Mouse (Mus musculus): ENCODE results near the gene Gm20388. TPM values are rescaled to one million over a fixed set of nuclear protein-coding genes. Genes with fewer than 3 reads are reported as not detected.
"Not testable (repeated sequence)": the region's sequence is repeated elsewhere in the genome, so short reads cannot be mapped to it uniquely, and the experiment has no call there.

Gm20388 gene
- polyA plus RNA-seq, 1 experiment from 2014 or later: not detected

DNA sequence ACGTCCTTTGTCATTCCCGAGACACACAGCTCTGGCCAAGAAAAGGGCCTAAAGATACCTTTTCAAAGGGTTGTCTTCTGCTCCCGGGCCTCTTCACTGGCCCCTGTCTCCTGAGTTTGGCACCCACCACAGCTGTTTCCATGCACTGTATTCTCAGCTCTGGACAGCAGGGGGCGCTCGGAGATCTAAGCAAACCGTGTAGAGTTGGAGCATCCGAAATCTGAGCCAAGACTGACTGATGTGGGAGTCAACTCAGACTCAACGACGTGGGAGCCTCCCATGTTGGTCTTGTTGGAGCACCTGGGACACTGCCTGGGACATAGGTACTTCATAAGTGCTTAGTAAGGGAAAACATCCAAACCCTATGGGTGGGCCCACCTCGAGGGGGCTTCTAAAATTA, 767.8 kb downstream of the Gm20388 start:
- H3K27me3 ChIP-seq (ENCODE audit: control insufficient read depth, insufficient read depth, low read length): peaks cover 11% of the 10 kb centered on the region
- no peak overlapping the region for H3K9ac ChIP-seq (ENCODE audit: low read length)
- no peak for ATAC-seq (ENCODE audit: insufficient number of reproducible peaks, insufficient read depth, low FRiP score, low read depth)
- no peaks in the 10 kb centered on the region for H3K9me3 ChIP-seq (ENCODE audit: control insufficient read depth, low read length)
- WGBS: 11% methylated on average over 10 of the region's 10 CpGs
- no peak overlapping the region for H3K4me2 ChIP-seq (ENCODE audit: low read length)
- H3K36me3 ChIP-seq (ENCODE audit: control insufficient read depth, insufficient read depth, low read length): peaks cover 26% of the 10 kb centered on the region
- no peak overlapping the region for H3K4me3 ChIP-seq (ENCODE audit: control insufficient read depth in 1 of 2, insufficient read depth in 1 of 2, low read depth in 1 of 2, low read length in 2 of 2)
- H3K4me1 ChIP-seq (ENCODE audit: control insufficient read depth in 2 of 2, insufficient read depth in 2 of 2, low read length in 2 of 2): no peaks in the 10 kb centered on the region
- no peak overlapping the region for H3K27ac ChIP-seq (replicated peaks in 1 of 2; ENCODE audit: control insufficient read depth in 1 of 2, insufficient read depth in 1 of 2, low read depth in 2 of 2, low read length in 2 of 2)

DNA sequence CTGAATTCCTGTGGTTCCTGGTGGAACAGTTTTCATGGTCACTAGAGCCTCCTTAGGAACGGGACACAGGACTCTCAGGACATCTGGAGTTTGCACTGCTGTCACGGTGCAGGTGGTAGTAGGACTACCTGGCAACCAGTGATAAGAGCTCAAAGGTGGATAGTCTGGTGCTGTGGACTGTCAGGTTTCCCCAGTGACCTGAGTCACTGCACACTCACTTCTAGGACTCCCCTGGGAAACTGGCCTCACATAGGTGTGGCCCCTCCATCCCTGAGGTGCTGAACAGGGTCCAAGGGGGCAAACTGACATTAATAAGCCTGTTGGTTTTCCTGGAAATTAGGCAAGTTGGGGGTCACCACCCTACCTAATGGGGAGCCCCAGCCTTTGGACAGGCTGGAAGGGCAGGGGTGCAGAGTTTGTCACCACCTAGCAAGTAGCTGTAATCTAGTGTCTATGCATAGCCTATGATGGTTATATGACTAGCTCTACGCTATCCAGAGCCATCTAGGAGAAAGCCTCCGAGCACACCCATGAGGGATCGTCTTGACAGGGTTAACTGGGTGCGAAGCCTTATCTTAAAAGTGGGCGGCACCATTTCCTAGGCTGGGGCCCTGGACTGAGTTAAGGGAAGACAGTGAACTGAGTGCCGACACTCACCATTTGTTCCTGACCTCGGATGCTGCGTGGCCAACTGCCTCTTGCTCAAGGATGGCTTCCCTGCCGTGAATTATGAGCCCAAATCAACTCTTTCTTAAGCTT, 769.2 kb downstream of the Gm20388 start:
- ATAC-seq (ENCODE audit: insufficient number of reproducible peaks, insufficient read depth, low FRiP score, low read depth): no peak
- WGBS: 27% methylated on average over 11 of the region's 11 CpGs
- Histone ChIP-seq H3K4me3 (ENCODE audit: control insufficient read depth in 1 of 2, insufficient read depth in 1 of 2, low read depth in 1 of 2, low read length in 2 of 2) (no peak overlapping the region), H3K4me2 (ENCODE audit: low read length) (no peak overlapping the region), H3K36me3 (ENCODE audit: control insufficient read depth, insufficient read depth, low read length) (peaks cover 17% of the 10 kb centered on the region), H3K9ac (ENCODE audit: low read length) (peak overlapping the region; percentile 54; the same call in 1 of the 2 replicates), H3K27me3 (ENCODE audit: control insufficient read depth, insufficient read depth, low read length) (peaks cover 11% of the 10 kb centered on the region), H3K9me3 (ENCODE audit: control insufficient read depth, low read length) (no peaks in the 10 kb centered on the region), H3K27ac (replicated peaks in 1 of 2; ENCODE audit: control insufficient read depth in 1 of 2, insufficient read depth in 1 of 2, low read depth in 2 of 2, low read length in 2 of 2) (no peak overlapping the region), H3K4me1 (ENCODE audit: control insufficient read depth in 2 of 2, insufficient read depth in 2 of 2, low read length in 2 of 2) (no peaks in the 10 kb centered on the region)

DNA sequence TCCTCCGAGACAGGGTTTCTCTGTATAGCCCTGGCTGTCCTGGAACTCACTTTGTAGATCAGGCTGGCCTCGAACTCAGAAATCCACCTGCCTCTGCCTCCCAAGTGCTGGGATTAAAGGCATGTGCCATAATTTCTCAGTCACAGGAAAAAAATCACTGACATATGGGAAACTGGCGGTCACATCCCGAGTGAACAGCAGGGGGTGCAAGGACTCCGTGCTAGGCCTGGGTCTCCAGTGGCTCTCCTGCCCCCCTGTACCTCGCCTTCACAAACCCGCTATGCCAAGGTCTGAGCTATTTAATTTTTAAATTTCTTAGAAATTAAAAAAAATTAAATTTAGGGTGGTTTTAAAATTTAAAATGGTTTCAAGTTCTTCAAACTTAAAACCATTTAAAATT, 769.8 kb downstream of the Gm20388 start:
- peaks cover 16% of the 10 kb centered on the region for H3K36me3 ChIP-seq (ENCODE audit: control insufficient read depth, insufficient read depth, low read length)
- H3K27ac ChIP-seq (replicated peaks in 1 of 2; ENCODE audit: control insufficient read depth in 1 of 2, insufficient read depth in 1 of 2, low read depth in 2 of 2, low read length in 2 of 2); H3K9ac ChIP-seq (ENCODE audit: low read length); H3K4me2 ChIP-seq (ENCODE audit: low read length); H3K9me3 ChIP-seq (ENCODE audit: control insufficient read depth, low read length); H3K4me1 ChIP-seq (ENCODE audit: control insufficient read depth in 2 of 2, insufficient read depth in 2 of 2, low read length in 2 of 2); H3K4me3 ChIP-seq (ENCODE audit: control insufficient read depth in 1 of 2, insufficient read depth in 1 of 2, low read depth in 1 of 2, low read length in 2 of 2); ATAC-seq (ENCODE audit: insufficient number of reproducible peaks, insufficient read depth, low FRiP score, low read depth): not testable (repeated sequence)
- H3K27me3 ChIP-seq (ENCODE audit: control insufficient read depth, insufficient read depth, low read length): peaks cover 11% of the 10 kb centered on the region
- 49% methylated on average over 7 of the region's 7 CpGs for WGBS

DNA sequence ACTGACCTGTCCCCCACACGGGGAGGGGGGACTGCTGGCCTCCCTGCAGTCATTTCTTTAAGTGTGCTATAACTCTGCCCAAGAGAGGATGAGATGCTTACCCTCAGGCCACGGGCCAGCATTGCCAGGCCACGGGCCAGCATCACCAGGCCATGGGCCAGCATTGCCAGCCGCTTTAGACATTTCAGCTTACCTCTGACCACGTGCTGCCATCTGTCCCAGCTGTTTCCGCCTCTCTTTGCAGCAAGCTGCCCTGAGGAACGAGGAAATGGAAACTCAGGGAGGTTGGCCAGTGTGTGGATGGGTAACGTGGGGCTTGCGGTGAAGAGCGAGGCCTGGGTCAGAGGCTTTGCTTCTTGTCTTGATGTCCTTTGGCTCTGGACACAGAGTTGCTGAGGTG, 770.5 kb downstream of the Gm20388 start:
- no peak overlapping the region for H3K9ac ChIP-seq (ENCODE audit: low read length)

DNA sequence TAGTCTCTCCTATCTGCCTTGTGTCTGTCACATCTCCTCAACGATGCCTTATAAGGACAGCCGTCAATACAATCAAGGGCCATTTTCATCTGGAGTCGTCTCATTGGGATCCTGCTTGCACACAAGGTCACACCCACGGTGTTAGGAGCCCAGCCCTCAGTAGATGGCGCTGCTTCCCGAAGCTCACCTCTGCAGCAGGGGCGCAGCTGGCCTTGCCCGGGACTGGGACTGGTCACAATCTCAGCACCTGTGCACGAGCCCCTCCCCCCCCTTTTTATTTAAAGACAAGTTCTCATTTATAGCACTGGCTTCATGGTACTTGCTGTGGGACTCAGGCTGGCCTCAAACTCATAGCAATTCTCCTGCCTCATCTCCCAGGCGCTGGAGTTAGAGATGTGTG, 773.0 kb downstream of the Gm20388 start:
- Histone ChIP-seq H3K36me3 (ENCODE audit: control insufficient read depth, insufficient read depth, low read length) (no peaks in the 10 kb centered on the region), H3K9ac (ENCODE audit: low read length) (no peak overlapping the region), H3K4me2 (ENCODE audit: low read length) (no peak overlapping the region), H3K27me3 (ENCODE audit: control insufficient read depth, insufficient read depth, low read length) (peaks cover 11% of the 10 kb centered on the region), H3K4me3 (ENCODE audit: control insufficient read depth in 1 of 2, insufficient read depth in 1 of 2, low read depth in 1 of 2, low read length in 2 of 2) (no peak overlapping the region), H3K9me3 (ENCODE audit: control insufficient read depth, low read length) (no peaks in the 10 kb centered on the region), H3K4me1 (ENCODE audit: control insufficient read depth in 2 of 2, insufficient read depth in 2 of 2, low read length in 2 of 2) (no peaks in the 10 kb centered on the region), H3K27ac (replicated peaks in 1 of 2; ENCODE audit: control insufficient read depth in 1 of 2, insufficient read depth in 1 of 2, low read depth in 2 of 2, low read length in 2 of 2) (no peak overlapping the region)
- 13% methylated on average over 10 of the region's 10 CpGs for WGBS
- ATAC-seq (ENCODE audit: insufficient number of reproducible peaks, insufficient read depth, low FRiP score, low read depth): no peak

More for the DNA sequence above, 770.5 kb downstream of the Gm20388 start:
- no peaks in the 10 kb centered on the region for H3K9me3 ChIP-seq (ENCODE audit: control insufficient read depth, low read length)
- 76% methylated on average over 10 of the region's 10 CpGs for WGBS
- H3K4me2 ChIP-seq (ENCODE audit: low read length): no peak overlapping the region
- no peak overlapping the region for H3K27ac ChIP-seq (replicated peaks in 1 of 2; ENCODE audit: control insufficient read depth in 1 of 2, insufficient read depth in 1 of 2, low read depth in 2 of 2, low read length in 2 of 2)
- ATAC-seq (ENCODE audit: insufficient number of reproducible peaks, insufficient read depth, low FRiP score, low read depth): no peak
- H3K36me3 ChIP-seq (ENCODE audit: control insufficient read depth, insufficient read depth, low read length): peaks cover 9% of the 10 kb centered on the region
- H3K27me3 ChIP-seq (ENCODE audit: control insufficient read depth, insufficient read depth, low read length): peaks cover 11% of the 10 kb centered on the region
- H3K4me1 ChIP-seq (ENCODE audit: control insufficient read depth in 2 of 2, insufficient read depth in 2 of 2, low read length in 2 of 2): no peaks in the 10 kb centered on the region
- H3K4me3 ChIP-seq (ENCODE audit: control insufficient read depth in 1 of 2, insufficient read depth in 1 of 2, low read depth in 1 of 2, low read length in 2 of 2): no peak overlapping the region

DNA sequence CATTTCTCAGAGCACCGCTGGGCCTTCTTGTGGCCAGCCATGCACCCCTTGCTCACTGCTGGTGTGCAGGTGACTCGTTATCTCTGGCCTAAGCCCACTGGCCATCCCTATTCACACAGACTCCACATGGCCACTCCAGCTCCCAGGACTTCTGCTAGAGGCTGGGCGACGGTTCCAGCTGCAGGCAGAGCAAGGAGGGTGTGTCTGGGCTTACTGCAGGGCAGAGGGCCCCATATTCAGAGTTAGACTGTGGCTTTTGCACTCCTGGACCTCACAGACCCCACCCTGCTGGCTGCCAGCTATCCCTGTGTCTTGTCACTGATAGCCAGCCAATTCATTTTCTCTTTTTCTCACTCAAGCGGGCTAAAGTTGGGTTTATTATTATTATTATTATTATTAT, 773.4 kb downstream of the Gm20388 start:
- WGBS: 56% methylated on average over 5 of the region's 5 CpGs
- ATAC-seq (ENCODE audit: insufficient number of reproducible peaks, insufficient read depth, low FRiP score, low read depth): no peak
- no peaks in the 10 kb centered on the region for H3K4me1 ChIP-seq (ENCODE audit: control insufficient read depth in 2 of 2, insufficient read depth in 2 of 2, low read length in 2 of 2)
- H3K36me3 ChIP-seq (ENCODE audit: control insufficient read depth, insufficient read depth, low read length): no peaks in the 10 kb centered on the region
- H3K27ac ChIP-seq (replicated peaks in 1 of 2; ENCODE audit: control insufficient read depth in 1 of 2, insufficient read depth in 1 of 2, low read depth in 2 of 2, low read length in 2 of 2): no peak overlapping the region
- H3K9ac ChIP-seq (ENCODE audit: low read length): no peak overlapping the region
- peaks cover 11% of the 10 kb centered on the region for H3K27me3 ChIP-seq (ENCODE audit: control insufficient read depth, insufficient read depth, low read length)
- no peak overlapping the region for H3K4me3 ChIP-seq (ENCODE audit: control insufficient read depth in 1 of 2, insufficient read depth in 1 of 2, low read depth in 1 of 2, low read length in 2 of 2)
- no peaks in the 10 kb centered on the region for H3K9me3 ChIP-seq (ENCODE audit: control insufficient read depth, low read length)
- no peak overlapping the region for H3K4me2 ChIP-seq (ENCODE audit: low read length)

DNA sequence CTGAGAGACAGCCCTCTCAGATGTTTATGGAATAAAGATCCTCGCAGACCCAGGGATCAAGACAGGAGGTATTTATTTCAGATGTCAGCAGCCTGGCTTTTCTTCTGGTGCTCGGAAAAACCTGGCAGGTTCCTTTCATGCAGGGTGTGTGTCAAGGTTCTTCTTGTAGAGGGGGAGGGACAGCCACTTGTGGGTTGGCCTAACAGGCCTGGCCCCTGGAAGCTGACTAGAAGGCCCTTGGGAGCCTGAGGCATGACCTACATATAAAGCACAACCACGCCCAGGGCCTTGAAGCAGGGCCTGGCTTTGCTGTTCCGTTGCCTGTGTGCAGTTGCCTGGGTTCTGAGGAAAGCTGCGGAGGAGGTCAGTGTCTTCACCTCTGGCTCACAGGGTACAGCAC, 774.5 kb downstream of the Gm20388 start:
- Histone ChIP-seq H3K9me3 (ENCODE audit: control insufficient read depth, low read length) (no peaks in the 10 kb centered on the region), H3K9ac (ENCODE audit: low read length) (no peak overlapping the region), H3K4me1 (ENCODE audit: control insufficient read depth in 2 of 2, insufficient read depth in 2 of 2, low read length in 2 of 2) (no peaks in the 10 kb centered on the region), H3K27ac (replicated peaks in 1 of 2; ENCODE audit: control insufficient read depth in 1 of 2, insufficient read depth in 1 of 2, low read depth in 2 of 2, low read length in 2 of 2) (no peak overlapping the region), H3K36me3 (ENCODE audit: control insufficient read depth, insufficient read depth, low read length) (no peaks in the 10 kb centered on the region), H3K4me2 (ENCODE audit: low read length) (no peak overlapping the region), H3K4me3 (ENCODE audit: control insufficient read depth in 1 of 2, insufficient read depth in 1 of 2, low read depth in 1 of 2, low read length in 2 of 2) (no peak overlapping the region), H3K27me3 (ENCODE audit: control insufficient read depth, insufficient read depth, low read length) (peaks cover 4% of the 10 kb centered on the region; the same call in 1 of the 2 replicates)
- WGBS: 76% methylated on average over 5 of the region's 5 CpGs
- ATAC-seq (ENCODE audit: insufficient number of reproducible peaks, insufficient read depth, low FRiP score, low read depth): no peak

DNA sequence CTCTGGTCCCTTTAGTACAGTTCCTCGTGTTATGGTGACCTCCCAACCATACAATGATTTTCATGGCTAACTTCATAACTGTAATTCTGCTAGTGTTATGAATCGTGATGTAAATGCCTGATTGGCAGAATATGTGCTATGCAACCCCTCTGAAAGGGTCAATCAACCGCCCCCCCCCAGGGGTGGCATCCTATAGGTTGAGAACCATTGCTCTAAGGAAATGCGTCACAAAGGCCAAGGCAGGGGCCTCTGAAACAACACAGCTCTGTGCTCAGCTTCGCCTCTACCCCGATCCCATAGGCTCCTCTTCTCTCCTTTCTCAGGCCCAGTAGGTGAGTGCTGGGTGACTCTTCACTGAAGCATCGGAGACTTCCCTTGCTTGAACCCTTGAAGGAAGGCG, 775.0 kb downstream of the Gm20388 start:
- peaks cover 4% of the 10 kb centered on the region; the same call in 1 of the 2 replicates for H3K27me3 ChIP-seq (ENCODE audit: control insufficient read depth, insufficient read depth, low read length)
- H3K4me3 ChIP-seq (ENCODE audit: control insufficient read depth in 1 of 2, insufficient read depth in 1 of 2, low read depth in 1 of 2, low read length in 2 of 2): no peak overlapping the region
- 78% methylated on average over 8 of the region's 8 CpGs for WGBS
- H3K4me2 ChIP-seq (ENCODE audit: low read length): no peak overlapping the region
- H3K9me3 ChIP-seq (ENCODE audit: control insufficient read depth, low read length): no peaks in the 10 kb centered on the region
- no peaks in the 10 kb centered on the region for H3K36me3 ChIP-seq (ENCODE audit: control insufficient read depth, insufficient read depth, low read length)
- H3K27ac ChIP-seq (replicated peaks in 1 of 2; ENCODE audit: control insufficient read depth in 1 of 2, insufficient read depth in 1 of 2, low read depth in 2 of 2, low read length in 2 of 2): no peak overlapping the region
- H3K9ac ChIP-seq (ENCODE audit: low read length): no peak overlapping the region
- no peaks in the 10 kb centered on the region for H3K4me1 ChIP-seq (ENCODE audit: control insufficient read depth in 2 of 2, insufficient read depth in 2 of 2, low read length in 2 of 2)
- no peak for ATAC-seq (ENCODE audit: insufficient number of reproducible peaks, insufficient read depth, low FRiP score, low read depth)

Data from heart, embryonic 14.5 days (tissue).